Mouse (Mus musculus) stomach, postnatal 0 days (tissue): ENCODE measurements around the gene Mapk8ip2. TPM values are rescaled to one million over a fixed set of nuclear protein-coding genes. Genes with fewer than 3 reads are reported as not detected.
"Not testable (repeated sequence)": the region's sequence is repeated elsewhere in the genome, so short reads cannot be mapped to it uniquely, and the experiment has no call there.

Experiments used
- ATAC-seq: fragments of 200-750 bp; cut with Nextera tagmentation; 2 replicates; pipeline ENCODE4 v1.8.0; 2017; ENCODE audit not compliant: low FRiP score, low TSS enrichment
- DNase-seq: peaks from one replicate; pipeline ENCODE4 v3.0.0-alpha.2; 2016; ENCODE audit warnings: low spot score
- H3K27ac ChIP-seq: fragments of 300-500 bp; sonication (generic); replicated peaks from 2 replicates; pipeline ENCODE4 v1.5.1; 2014; ENCODE audit warnings: mild to moderate bottlenecking, control low read depth
- H3K27me3 ChIP-seq: fragments of 300-500 bp; sonication (generic); 2 replicates; pipeline ENCODE4 v1.6.1; 2014; ENCODE audit warnings: low read length; ENCODE audit not compliant: control insufficient read depth, insufficient read depth
- H3K36me3 ChIP-seq: fragments of 300-500 bp; sonication (generic); 2 replicates; pipeline ENCODE4 v1.6.1; 2014; ENCODE audit warnings: low read length, mixed read lengths; ENCODE audit not compliant: control insufficient read depth, insufficient read depth
- H3K4me1 ChIP-seq: fragments of 300-500 bp; sonication (generic); replicated peaks from 2 replicates; pipeline ENCODE4 v1.6.1; 2014; ENCODE audit warnings: antibody characterized with exemption; ENCODE audit not compliant: control insufficient read depth, insufficient read depth
- H3K4me2 ChIP-seq: fragments of 300-500 bp; sonication (generic); replicated peaks from 2 replicates; pipeline ENCODE4 v1.6.1; 2014; ENCODE audit warnings: low read depth, mild to moderate bottlenecking, control low read depth, moderate library complexity
- H3K4me3 ChIP-seq: fragments of 300-500 bp; sonication (generic); 2 replicates; pipeline ENCODE4 v1.5.1; 2014; ENCODE audit warnings: low read depth, low read length, control low read depth
- H3K9ac ChIP-seq: fragments of 300-500 bp; sonication (generic); 2 replicates; pipeline ENCODE4 v1.6.1; 2014; ENCODE audit warnings: mild to moderate bottlenecking, low read length, control low read depth, mixed read lengths
- H3K9me3 ChIP-seq: fragments of 300-500 bp; sonication (generic); 2 replicates; pipeline ENCODE4 v1.6.1; 2016; ENCODE audit warnings: low read length; ENCODE audit not compliant: control insufficient read depth
- CTCF ChIP-seq: IDR thresholded peaks from 2 replicates; pipeline ENCODE4 v1.5.1; 2016; ENCODE audit warnings: antibody characterized with exemption, low read depth, mild to moderate bottlenecking, moderate library complexity
- EP300 ChIP-seq: optimal IDR thresholded peaks from 2 replicates; pipeline ENCODE3; 2016; ENCODE audit warnings: antibody characterized with exemption
- WGBS: fragments of 180-500 bp; shearing (Covaris S2); extraction: QIAGEN DNeasy Blood & Tissue Kit; methylation state at CpG from one replicate; pipeline ENCODE4 v1.1.7; 2014; 5-methylcytosine and 5-hydroxymethylcytosine counted together
- polyA plus RNA-seq: library from polyadenylated mRNA; unstranded; fragments of >200 nt; fragmentation: Nextera tagmentation; extraction: Ambion mirVana; gene quantifications from 2 replicates; pipeline ENCODE4 v1.2.1, GENCODE M21; 2015

Mapk8ip2 gene
- polyA plus RNA-seq, 1 experiment from 2014 or later = 1.6 TPM

GRCm38 (mm10) chr15:89429352-89430221, 24.1 kb upstream of the Mapk8ip2 start, which contains the start of the genes C730034F03Rik, Gm44502 and Chkb:
TSS of gene C730034F03Rik (plus strand) at chr15:89429589.
TSS of gene Gm44502 (minus strand) at chr15:89429696.
TSS of gene Chkb (minus strand) at chr15:89429908.
- WGBS = under 1% methylated on average over 70 of the region's 70 CpGs
- TF ChIP-seq EP300 (no peak), CTCF (no peak)
- Histone ChIP-seq H3K4me1 (no peaks in the 10 kb centered on the region), H3K9ac (peak within 1 kb of the TSS; percentile 83), H3K27ac (peak within 1 kb of the TSS; percentile 98), H3K36me3 (no peaks in the 10 kb centered on the region), H3K27me3 (no peaks in the 10 kb centered on the region), H3K9me3 (no peaks in the 10 kb centered on the region), H3K4me3 (peak within 1 kb of the TSS; percentile 78), H3K4me2 (peak within 1 kb of the TSS; percentile 97)
- ATAC-seq (peak; percentile 96), DNase-seq (peak; percentile 93)

- WGBS = 43% methylated on average over 6 of the region's 6 CpGs
- DNase-seq (no peak), ATAC-seq (no peak)
- H3K4me1 ChIP-seq = no peaks in the 10 kb centered on the region
- peak overlapping the region; percentile 78 for H3K4me3 ChIP-seq
- peak overlapping the region; percentile 98 for H3K27ac ChIP-seq
- H3K9ac ChIP-seq = peak overlapping the region; percentile 83
- TF ChIP-seq EP300 (no peak), CTCF (peak; percentile 25)
- no peaks in the 10 kb centered on the region for H3K36me3 ChIP-seq
- no peaks in the 10 kb centered on the region for H3K9me3 ChIP-seq
- H3K27me3 ChIP-seq = no peaks in the 10 kb centered on the region
- peak overlapping the region; percentile 97 for H3K4me2 ChIP-seq
These were observed 23.4 kb upstream of the Mapk8ip2 start for GRCm38 (mm10) chr15:89430341-89430740.

- H3K4me3 ChIP-seq, DNase-seq, H3K9me3 ChIP-seq, H3K27ac ChIP-seq, H3K27me3 ChIP-seq, H3K4me2 ChIP-seq, H3K4me1 ChIP-seq, H3K9ac ChIP-seq, H3K36me3 ChIP-seq, ATAC-seq: not testable (repeated sequence)
- peak; percentile 2 for TF ChIP-seq CTCF
- WGBS = 85% methylated on average over 5 of the region's 9 CpGs
These were observed 22.9 kb upstream of the Mapk8ip2 start for GRCm38 (mm10) chr15:89430771-89431170.

- Histone ChIP-seq H3K4me2 (no peak overlapping the region), H3K27me3 (no peaks in the 10 kb centered on the region), H3K9me3 (no peaks in the 10 kb centered on the region), H3K36me3 (no peaks in the 10 kb centered on the region), H3K27ac (no peak overlapping the region), H3K4me3 (no peak overlapping the region), H3K9ac (no peak overlapping the region), H3K4me1 (no peaks in the 10 kb centered on the region)
- DNase-seq (no peak), ATAC-seq (no peak)
- TF ChIP-seq CTCF (no peak), EP300 (no peak)
- WGBS = 89% methylated on average over 3 of the region's 3 CpGs
These were observed 22.4 kb upstream of the Mapk8ip2 start for GRCm38 (mm10) chr15:89431271-89431670.

- ATAC-seq (no peak), DNase-seq (no peak)
- Histone ChIP-seq H3K36me3 (no peaks in the 10 kb centered on the region), H3K4me3 (no peak overlapping the region), H3K4me2 (no peak overlapping the region), H3K4me1 (no peaks in the 10 kb centered on the region), H3K9me3 (no peaks in the 10 kb centered on the region), H3K27me3 (no peaks in the 10 kb centered on the region), H3K27ac (no peak overlapping the region), H3K9ac (no peak overlapping the region)
- WGBS = 90% methylated on average over 6 of the region's 6 CpGs
- TF ChIP-seq EP300 (no peak), CTCF (no peak)
These were observed 21.9 kb upstream of the Mapk8ip2 start for GRCm38 (mm10) chr15:89431806-89432205.

GRCm38 (mm10) chr15:89432946-89433345, 20.8 kb upstream of the Mapk8ip2 start:
- 78% methylated on average over 4 of the region's 4 CpGs for WGBS
- DNase-seq = no peak
- no peak overlapping the region for H3K27ac ChIP-seq

More at GRCm38 (mm10) chr15:89432946-89433345, 20.8 kb upstream of the Mapk8ip2 start:
- no peaks in the 10 kb centered on the region for H3K27me3 ChIP-seq
- no peaks in the 10 kb centered on the region for H3K9me3 ChIP-seq
- H3K4me2 ChIP-seq = no peak overlapping the region
- no peaks in the 10 kb centered on the region for H3K36me3 ChIP-seq
- H3K4me1 ChIP-seq = no peaks in the 10 kb centered on the region
- no peak overlapping the region for H3K9ac ChIP-seq
- no peak overlapping the region for H3K4me3 ChIP-seq
- TF ChIP-seq EP300 (no peak), CTCF (no peak)
- no peak for ATAC-seq
